Mouse (Mus musculus) hindbrain, embryonic 10.5 days (tissue): Measurements from ENCODE around the gene Npy1r. TPM values are rescaled to one million over a fixed set of nuclear protein-coding genes. Genes with fewer than 3 reads are reported as not detected.

ENCODE experiments used
- DNase-seq: peaks from one replicate; pipeline ENCODE4 v3.0.0-alpha.2; 2017; ENCODE audit warnings: low spot score
- H3K27ac ChIP-seq: fragments of 300-500 bp; sonication (generic); 2 replicates; pipeline ENCODE4 v1.5.1; 2016; ENCODE audit warnings: mild to moderate bottlenecking, moderate library complexity
- H3K27me3 ChIP-seq: fragments of 300-500 bp; sonication (generic); 2 replicates; pipeline ENCODE4 v1.6.1; 2016; ENCODE audit warnings: mild to moderate bottlenecking; ENCODE audit not compliant: poor library complexity, insufficient read depth, severe bottlenecking
- H3K36me3 ChIP-seq: fragments of 300-500 bp; sonication (generic); 2 replicates; pipeline ENCODE4 v1.6.1; 2016; ENCODE audit warnings: mild to moderate bottlenecking, moderate library complexity
- H3K4me1 ChIP-seq: fragments of 300-500 bp; sonication (generic); replicated peaks from 2 replicates; pipeline ENCODE4 v1.6.1; 2016; ENCODE audit warnings: mild to moderate bottlenecking
- H3K4me3 ChIP-seq: fragments of 300-500 bp; sonication (generic); 2 replicates; pipeline ENCODE4 v1.5.1; 2016; ENCODE audit warnings: mild to moderate bottlenecking, moderate library complexity
- H3K9me3 ChIP-seq: fragments of 300-500 bp; sonication (generic); 2 replicates; pipeline ENCODE4 v1.6.1; 2016; ENCODE audit warnings: mild to moderate bottlenecking, moderate library complexity
- WGBS: fragments of 180-500 bp; shearing (Covaris S2); methylation state at CpG from one replicate; pipeline ENCODE4 v1.1.7; 2016; 5-methylcytosine and 5-hydroxymethylcytosine counted together
- polyA plus RNA-seq: library from polyadenylated mRNA; unstranded; fragments of >200 nt; fragmentation: Nextera tagmentation; extraction: Ambion mirVana; gene quantifications from 2 replicates; pipeline ENCODE4 v1.2.1, GENCODE M21; 2016

The Npy1r gene
- 0.29 and 0.49 TPM in 2 replicates for polyA plus RNA-seq

GRCm38 (mm10) chr8:66696970-66697843, at the start of gene Npy1r:
Npy1r (plus strand) TSS chr8:66697192.
- peaks cover 12% of the 10 kb centered on the region; the same call in 1 of the 2 replicates for H3K4me1 ChIP-seq
- DNase-seq = peak; percentile 61
- H3K36me3 ChIP-seq = no peaks in the 10 kb centered on the region
- WGBS = 1% methylated on average over 30 of the region's 30 CpGs
- peak within 1 kb of the TSS; percentile 29; the same call in 1 of the 2 replicates for H3K27ac ChIP-seq
- H3K9me3 ChIP-seq = no peaks in the 10 kb centered on the region
- peak within 1 kb of the TSS; percentile 57 for H3K4me3 ChIP-seq
- H3K27me3 ChIP-seq = peaks cover 49% of the 10 kb centered on the region

- WGBS = 88% methylated on average over 2 of the region's 2 CpGs
- Histone ChIP-seq H3K27ac (no peak overlapping the region), H3K4me3 (no peak overlapping the region), H3K9me3 (no peaks in the 10 kb centered on the region), H3K36me3 (no peaks in the 10 kb centered on the region), H3K4me1 (no peaks in the 10 kb centered on the region), H3K27me3 (peaks cover 8% of the 10 kb centered on the region)
- no peak for DNase-seq
Measured at GRCm38 (mm10) chr8:66681261-66681660, 15.7 kb upstream of the Npy1r start.

GRCm38 (mm10) chr8:66687511-66688329, 9.3 kb upstream of the Npy1r start, which contains the start of gene Npy5r:
Npy5r (minus strand) TSS chr8:66688128.
- H3K36me3 ChIP-seq = no peaks in the 10 kb centered on the region
- DNase-seq = peak; percentile 61
- 2% methylated on average over 43 of the region's 43 CpGs for WGBS
- peaks cover 13% of the 10 kb centered on the region for H3K4me1 ChIP-seq
- peaks cover 42% of the 10 kb centered on the region for H3K27me3 ChIP-seq
- peak within 1 kb of the TSS; percentile 63 for H3K4me3 ChIP-seq
- H3K9me3 ChIP-seq = no peaks in the 10 kb centered on the region
- peak within 1 kb of the TSS; percentile 81 for H3K27ac ChIP-seq

- Histone ChIP-seq H3K4me1 (peaks cover 13% of the 10 kb centered on the region), H3K36me3 (no peaks in the 10 kb centered on the region), H3K27ac (0 out of 2 replicates have a peak overlapping the region, but pooled peaks have one; percentile 81), H3K9me3 (no peaks in the 10 kb centered on the region), H3K4me3 (peak overlapping the region; percentile 63), H3K27me3 (peaks cover 42% of the 10 kb centered on the region)
- DNase-seq = no peak
- 31% methylated on average over 6 of the region's 6 CpGs for WGBS
Measured at GRCm38 (mm10) chr8:66688395-66688794, 8.6 kb upstream of the Npy1r start.

- WGBS = 54% methylated on average over 4 of the region's 4 CpGs
- Histone ChIP-seq H3K4me3 (no peak overlapping the region), H3K27me3 (peaks cover 42% of the 10 kb centered on the region), H3K4me1 (peaks cover 13% of the 10 kb centered on the region), H3K36me3 (no peaks in the 10 kb centered on the region), H3K27ac (no peak overlapping the region), H3K9me3 (no peaks in the 10 kb centered on the region)
- no peak for DNase-seq
Measured at GRCm38 (mm10) chr8:66688799-66689198, 8.2 kb upstream of the Npy1r start.

- Histone ChIP-seq H3K27me3 (peaks cover 47% of the 10 kb centered on the region), H3K9me3 (no peaks in the 10 kb centered on the region)
- WGBS = 90% methylated on average over 5 of the region's 5 CpGs
Measured at GRCm38 (mm10) chr8:66690402-66690801, 6.6 kb upstream of the Npy1r start.

GRCm38 (mm10) chr8:66698011-66698410, 1.0 kb downstream of the Npy1r start:
- WGBS = 11% methylated on average over 7 of the region's 7 CpGs
- H3K9me3 ChIP-seq = no peaks in the 10 kb centered on the region
- peak; percentile 11 for DNase-seq
- H3K4me3 ChIP-seq = peak overlapping the region; percentile 57
- no peak overlapping the region for H3K27ac ChIP-seq
- peaks cover 12% of the 10 kb centered on the region; the same call in 1 of the 2 replicates for H3K4me1 ChIP-seq
- peaks cover 49% of the 10 kb centered on the region for H3K27me3 ChIP-seq
- no peaks in the 10 kb centered on the region for H3K36me3 ChIP-seq

More at GRCm38 (mm10) chr8:66690402-66690801, 6.6 kb upstream of the Npy1r start:
- no peak overlapping the region for H3K4me3 ChIP-seq
- no peaks in the 10 kb centered on the region for H3K36me3 ChIP-seq
- no peak overlapping the region for H3K27ac ChIP-seq
- no peak for DNase-seq
- peaks cover 13% of the 10 kb centered on the region for H3K4me1 ChIP-seq

GRCm38 (mm10) chr8:66698782-66699181, 1.8 kb downstream of the Npy1r start:
- H3K9me3 ChIP-seq = no peaks in the 10 kb centered on the region
- H3K27me3 ChIP-seq = peaks cover 49% of the 10 kb centered on the region
- no peak overlapping the region for H3K27ac ChIP-seq
- H3K36me3 ChIP-seq = no peaks in the 10 kb centered on the region
- peaks cover 12% of the 10 kb centered on the region; the same call in 1 of the 2 replicates for H3K4me1 ChIP-seq
- no peak for DNase-seq
- WGBS = 74% methylated on average over 7 of the region's 7 CpGs
- H3K4me3 ChIP-seq = no peak overlapping the region

GRCm38 (mm10) chr8:66714324-66714975, 17.5 kb downstream of the Npy1r start:
- H3K36me3 ChIP-seq = no peaks in the 10 kb centered on the region
- WGBS = 93% methylated on average over 7 of the region's 7 CpGs

GRCm38 (mm10) chr8:66722835-66723234, 25.8 kb downstream of the Npy1r start:
- Histone ChIP-seq H3K27me3 (no peaks in the 10 kb centered on the region), H3K4me1 (no peaks in the 10 kb centered on the region), H3K9me3 (no peaks in the 10 kb centered on the region), H3K27ac (no peak overlapping the region), H3K36me3 (no peaks in the 10 kb centered on the region), H3K4me3 (no peak overlapping the region)
- no peak for DNase-seq
- 89% methylated on average over 2 of the region's 2 CpGs for WGBS

More at GRCm38 (mm10) chr8:66714324-66714975, 17.5 kb downstream of the Npy1r start:
- DNase-seq = no peak
- Histone ChIP-seq H3K27me3 (no peaks in the 10 kb centered on the region), H3K9me3 (no peaks in the 10 kb centered on the region), H3K27ac (no peak overlapping the region), H3K4me1 (no peaks in the 10 kb centered on the region), H3K4me3 (no peak overlapping the region)

- Histone ChIP-seq H3K27me3 (no peaks in the 10 kb centered on the region), H3K4me3 (no peak overlapping the region), H3K36me3 (no peaks in the 10 kb centered on the region), H3K9me3 (no peaks in the 10 kb centered on the region), H3K4me1 (no peaks in the 10 kb centered on the region; the same call in 1 of the 2 replicates), H3K27ac (no peak overlapping the region)
- no peak for DNase-seq
- WGBS = 19% methylated on average over 7 of the region's 7 CpGs
Measured at GRCm38 (mm10) chr8:66729446-66729845, 32.5 kb downstream of the Npy1r start.

- Histone ChIP-seq H3K27ac (no peak overlapping the region), H3K36me3 (no peaks in the 10 kb centered on the region), H3K9me3 (no peaks in the 10 kb centered on the region), H3K4me1 (no peaks in the 10 kb centered on the region; the same call in 1 of the 2 replicates), H3K27me3 (no peaks in the 10 kb centered on the region), H3K4me3 (no peak overlapping the region)
- 52% methylated on average over 5 of the region's 5 CpGs for WGBS
- DNase-seq = no peak
Measured at GRCm38 (mm10) chr8:66731957-66732356, 35.0 kb downstream of the Npy1r start.
